Mouse (Mus musculus): Measurements from ENCODE around the gene Ifih1.

The Ifih1 gene

GRCm38 (mm10) chr2:62646014-62646645 lies at the start of gene Ifih1:
Gene Ifih1 (minus strand): TSS chr2:62646255.
- DNase-seq (ENCODE audit: low spot score in 2 of 2), result peak; percentile 75

- no peak for DNase-seq (ENCODE audit: low spot score in 2 of 2)
Observed at GRCm38 (mm10) chr2:62685934-62686333, 39.9 kb upstream of the Ifih1 start.

DNA sequence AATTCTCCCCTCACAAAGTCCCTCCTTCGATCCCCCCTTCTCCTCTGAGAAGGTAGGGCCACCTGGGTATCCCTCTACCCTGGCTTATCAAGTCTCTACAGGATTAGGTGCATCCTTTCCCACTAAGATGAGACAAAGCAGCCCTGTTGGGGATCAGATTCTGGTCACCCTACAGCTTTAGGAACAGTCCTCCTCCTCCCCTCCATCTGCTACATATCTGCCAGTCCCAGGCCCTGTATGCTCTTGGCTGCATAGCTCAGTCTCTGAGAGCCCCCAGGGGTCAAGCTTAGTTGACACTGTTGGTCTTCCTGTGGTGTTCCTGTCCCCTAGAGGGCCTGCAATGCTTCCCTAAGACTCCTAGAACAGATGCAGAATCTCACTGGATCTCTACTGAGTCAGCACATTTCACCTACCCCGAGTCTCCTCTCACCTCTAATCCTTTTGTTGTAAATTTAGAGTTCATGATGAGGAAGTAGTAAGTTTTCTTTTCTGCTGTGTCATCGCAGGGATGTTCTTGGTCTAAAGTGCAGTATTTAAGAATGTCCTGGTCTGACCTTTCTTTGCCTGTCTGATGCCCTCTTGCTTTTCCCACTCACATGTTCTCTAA lies 39.0 kb upstream of the Ifih1 start:
- no peak for DNase-seq (ENCODE audit: low spot score in 2 of 2)

- peak; percentile 13 to 53 for DNase-seq (ENCODE audit: low spot score in 2 of 2)
Observed at GRCm38 (mm10) chr2:62681667-62682066, 35.6 kb upstream of the Ifih1 start.

DNA sequence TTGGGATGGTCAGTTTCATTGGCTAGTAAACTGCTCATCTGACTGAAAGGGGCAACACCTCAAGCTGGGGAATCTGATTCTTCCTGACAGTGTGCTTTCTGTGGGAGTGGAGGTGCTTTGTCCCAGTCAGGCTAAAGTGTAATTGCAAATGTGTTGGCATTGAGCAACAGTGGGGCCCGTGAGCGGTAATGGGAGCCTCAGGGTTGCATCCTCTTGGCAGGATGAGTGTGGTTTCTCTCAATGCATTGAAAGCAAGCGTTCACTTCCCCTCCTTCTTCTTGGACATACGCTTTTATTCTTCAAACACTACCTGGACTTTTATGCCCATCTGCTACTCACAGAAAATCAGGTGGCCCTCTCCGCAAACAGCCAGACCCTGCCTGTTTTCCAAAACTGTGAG lies 26.7 kb upstream of the Ifih1 start:
- no peak for DNase-seq (ENCODE audit: low spot score in 2 of 2)

DNA sequence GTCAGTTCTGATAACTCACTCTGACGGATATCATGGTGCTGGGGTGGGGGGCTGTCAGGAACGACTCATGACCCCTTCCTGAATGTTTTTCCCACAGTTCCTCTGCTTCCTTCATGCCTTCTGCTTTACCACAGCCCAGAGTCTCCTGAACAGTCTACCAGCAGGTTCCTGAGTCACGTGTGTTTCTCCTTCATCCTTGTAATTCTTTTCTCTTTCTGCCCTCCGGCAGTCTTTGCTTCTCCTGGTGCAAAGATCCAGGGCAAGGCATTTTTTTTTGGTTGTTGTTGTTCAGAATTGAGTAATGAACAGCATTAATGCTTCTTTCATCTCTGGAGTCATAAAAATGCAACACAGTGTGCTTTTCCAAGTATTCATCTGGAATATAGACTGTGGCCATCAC lies 24.7 kb upstream of the Ifih1 start:
- DNase-seq (ENCODE audit: low spot score in 2 of 2), result no peak

- DNase-seq (ENCODE audit: low spot score in 2 of 2), result no peak
Observed at GRCm38 (mm10) chr2:62670301-62670700, 24.2 kb upstream of the Ifih1 start.

DNA sequence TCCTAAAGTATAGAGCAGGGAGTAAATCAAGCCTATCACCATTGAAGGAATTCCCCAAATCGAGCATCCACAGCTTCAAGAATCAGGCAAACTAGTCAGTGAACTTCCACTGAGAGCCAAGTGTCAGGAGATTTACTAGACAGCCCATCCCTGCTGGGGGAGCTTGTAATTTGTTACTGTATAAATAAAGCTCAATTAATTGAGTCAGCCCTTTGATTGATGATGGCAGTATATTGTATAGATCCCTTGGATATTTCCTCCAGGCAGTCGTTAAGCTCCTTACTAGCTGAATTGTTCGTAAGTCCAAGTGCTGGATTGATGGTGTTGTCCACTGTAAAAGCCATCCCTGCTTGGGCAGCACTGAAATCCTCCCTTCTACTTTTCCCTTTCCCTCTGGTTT lies 23.8 kb upstream of the Ifih1 start:
- DNase-seq (ENCODE audit: low spot score in 2 of 2), result no peak

DNA sequence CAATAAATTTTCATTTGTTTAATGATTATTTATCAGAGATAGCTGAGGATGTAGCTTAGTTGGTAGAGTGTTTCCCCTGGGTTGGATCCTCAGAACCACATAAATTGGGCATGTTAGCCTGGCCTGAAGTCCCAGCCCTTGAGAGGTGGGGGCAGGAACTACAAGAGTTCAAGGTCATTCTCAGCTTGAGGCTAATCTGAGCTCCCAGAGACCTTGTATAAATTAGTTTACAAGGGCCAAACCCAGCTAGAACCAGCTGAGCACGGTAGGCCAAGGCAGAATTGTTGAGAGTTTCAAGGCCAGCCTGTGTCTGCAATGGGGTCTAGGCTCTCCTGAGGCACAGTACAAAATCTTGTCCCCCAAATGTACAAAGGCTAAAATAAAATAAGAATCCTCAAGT lies 19.5 kb upstream of the Ifih1 start:
- no peak for DNase-seq (ENCODE audit: low spot score in 2 of 2)

DNA sequence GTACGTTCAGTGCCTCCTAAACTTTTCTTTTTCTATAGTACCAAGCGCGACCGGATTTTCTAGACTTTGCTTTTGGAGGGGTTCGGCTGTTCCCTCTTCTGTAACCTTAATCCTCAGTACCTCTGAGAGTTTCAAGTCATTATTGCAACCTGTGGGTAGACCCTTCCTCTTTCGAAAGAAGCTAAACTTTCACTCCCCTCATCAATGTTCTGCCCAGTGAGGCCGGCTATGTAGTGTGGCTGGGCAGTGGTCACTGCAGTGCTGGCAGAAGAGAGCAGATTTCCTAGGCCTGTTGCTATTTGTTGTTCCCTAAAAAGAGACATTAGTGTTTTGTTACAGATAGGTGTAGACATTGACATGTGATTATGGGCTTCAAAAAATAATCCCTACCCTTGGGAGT lies 18.8 kb upstream of the Ifih1 start:
- DNase-seq (ENCODE audit: low spot score in 2 of 2), result no peak

- peak; percentile 58 to 73 for DNase-seq (ENCODE audit: low spot score in 2 of 2)
Observed at GRCm38 (mm10) chr2:62664135-62664670, 18.1 kb upstream of the Ifih1 start, which contains the start of gene Gca. Gene Gca (plus strand): TSS chr2:62664285.

DNA sequence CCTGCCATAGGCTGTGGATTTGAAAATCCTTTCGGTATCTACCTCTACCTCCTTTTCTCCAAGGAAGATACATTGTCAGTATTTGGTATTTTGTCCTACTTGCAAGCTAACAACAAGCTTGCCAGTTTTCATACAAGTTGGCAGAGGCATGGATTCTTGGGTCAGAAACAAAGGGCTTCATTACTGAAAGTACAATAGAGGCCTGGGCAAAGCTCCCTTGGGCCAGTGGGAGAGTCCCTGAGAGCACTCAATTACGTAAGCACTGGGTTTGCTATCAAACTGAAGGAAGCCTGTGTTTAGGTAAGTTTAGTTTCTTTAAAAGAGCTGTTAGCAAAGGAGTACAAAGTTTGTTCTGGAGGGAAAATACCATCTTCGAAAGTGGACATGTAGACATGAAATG lies 16.5 kb upstream of the Ifih1 start:
- no peak for DNase-seq (ENCODE audit: low spot score in 2 of 2)

DNA sequence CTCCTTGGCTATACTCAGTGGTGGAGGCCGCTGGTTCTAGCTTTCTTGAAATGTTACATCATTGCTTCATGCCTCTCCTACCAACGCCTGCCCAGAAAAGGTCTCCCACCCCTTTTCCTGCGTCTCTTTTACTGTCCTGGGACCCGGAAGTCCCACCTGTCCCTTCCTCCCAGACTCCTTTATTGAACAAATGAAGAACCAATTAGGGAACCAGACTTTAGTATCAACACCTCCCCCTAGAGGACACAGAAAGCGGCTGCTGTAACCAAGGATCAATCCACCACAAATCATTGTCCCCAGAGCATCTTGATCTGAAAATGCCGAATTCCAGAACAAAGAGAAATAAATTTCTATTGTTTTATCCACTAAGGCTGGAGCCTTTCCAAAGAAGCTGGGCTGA lies 14.5 kb upstream of the Ifih1 start:
- no peak for DNase-seq (ENCODE audit: low spot score in 2 of 2)

DNA sequence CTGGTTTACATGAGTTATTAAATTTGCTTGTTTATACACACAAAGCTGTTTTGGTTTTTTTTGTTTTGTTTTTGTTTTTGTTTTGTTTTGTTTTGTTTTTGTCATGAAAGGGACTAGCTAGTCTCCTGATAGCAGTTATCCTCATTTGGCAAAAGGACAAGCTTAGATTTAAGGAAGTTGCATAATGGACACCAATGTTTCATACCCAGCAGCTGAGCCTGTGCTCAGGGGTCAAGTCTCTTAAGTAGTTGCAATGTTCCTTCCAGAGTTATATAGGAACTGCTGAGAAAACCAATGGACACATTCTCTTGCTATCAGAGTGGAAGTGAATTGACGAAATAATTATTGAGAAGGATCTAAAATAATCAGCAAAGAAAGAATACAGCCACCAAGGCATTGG lies 10.0 kb upstream of the Ifih1 start:
- DNase-seq (ENCODE audit: low spot score in 2 of 2), result no peak

DNA sequence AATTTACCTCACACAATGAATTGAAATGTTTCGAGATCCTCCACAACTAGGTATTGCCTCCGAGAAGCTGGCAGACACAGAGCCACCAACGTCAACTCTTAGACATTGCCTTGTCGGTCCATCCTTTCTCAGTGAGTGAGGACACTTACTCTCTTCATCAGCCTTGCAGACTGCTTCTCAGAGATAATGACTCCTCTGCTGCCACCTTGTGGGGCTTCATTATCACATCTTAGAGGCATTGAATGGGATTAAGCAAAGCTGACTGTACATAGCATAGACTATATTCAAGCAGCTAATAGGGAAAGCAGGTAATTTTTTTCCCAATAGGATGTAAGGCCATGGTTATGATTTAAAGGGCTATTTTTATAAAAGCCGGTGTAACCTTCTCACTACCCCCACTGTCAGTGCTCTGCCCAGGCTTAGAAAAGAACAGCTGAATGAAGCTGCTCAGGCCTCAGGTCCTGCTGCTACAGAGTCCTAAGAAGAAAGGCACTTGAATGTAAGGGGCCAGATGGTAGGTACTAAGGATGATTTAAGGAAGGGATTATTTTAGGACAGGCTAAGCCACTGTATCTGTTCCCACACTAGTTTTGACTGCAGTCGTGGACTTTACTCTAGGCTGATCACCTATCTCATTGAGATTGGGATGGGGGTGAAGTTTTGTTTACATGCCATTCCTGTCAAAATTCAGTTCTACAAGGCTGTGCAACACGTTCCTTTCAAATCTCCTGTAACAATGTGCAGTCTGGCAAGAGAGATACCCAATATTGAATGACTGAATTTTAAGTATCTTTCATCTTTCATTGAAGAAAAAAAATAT lies 8.7 kb upstream of the Ifih1 start:
- DNase-seq (ENCODE audit: low spot score in 2 of 2), result peak in 1 of 2 experiments; percentile 52

- no peak for DNase-seq (ENCODE audit: low spot score in 2 of 2)
Observed at GRCm38 (mm10) chr2:62652466-62652865, 6.4 kb upstream of the Ifih1 start.

- DNase-seq (ENCODE audit: low spot score in 2 of 2), result no peak
Observed at GRCm38 (mm10) chr2:62651890-62652289, 5.8 kb upstream of the Ifih1 start.

DNA sequence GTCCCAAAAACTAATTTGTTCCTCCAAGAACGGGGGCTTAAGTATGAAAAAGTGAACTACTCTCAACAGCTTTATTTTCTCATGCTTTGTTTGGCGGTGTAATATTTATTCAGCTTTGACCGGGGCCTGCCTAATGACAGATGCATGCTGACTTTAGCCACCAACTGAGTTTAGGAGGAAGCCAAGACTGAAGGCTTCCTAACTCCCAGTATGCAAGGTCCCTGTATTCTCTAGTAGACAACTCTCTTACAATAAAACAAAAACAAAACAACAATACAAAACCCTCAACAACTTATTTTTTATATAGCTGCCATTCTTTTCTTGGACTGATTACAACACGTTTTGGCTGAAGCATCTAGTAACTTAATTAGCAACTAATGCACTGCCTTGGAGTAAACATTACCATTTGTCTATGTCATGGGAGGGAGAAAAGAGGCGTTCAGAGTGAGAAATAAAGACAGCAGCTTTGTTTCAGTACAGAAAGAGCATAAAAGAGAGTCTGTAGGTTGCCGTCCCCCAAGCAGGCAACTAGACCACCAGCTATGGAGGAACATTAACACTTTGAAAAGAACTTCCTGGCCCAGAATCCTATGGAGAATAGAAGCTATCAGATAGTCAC lies 725 bp upstream of the Ifih1 start:
- DNase-seq (ENCODE audit: low spot score in 2 of 2), result peak; percentile 6 to 19

DNA sequence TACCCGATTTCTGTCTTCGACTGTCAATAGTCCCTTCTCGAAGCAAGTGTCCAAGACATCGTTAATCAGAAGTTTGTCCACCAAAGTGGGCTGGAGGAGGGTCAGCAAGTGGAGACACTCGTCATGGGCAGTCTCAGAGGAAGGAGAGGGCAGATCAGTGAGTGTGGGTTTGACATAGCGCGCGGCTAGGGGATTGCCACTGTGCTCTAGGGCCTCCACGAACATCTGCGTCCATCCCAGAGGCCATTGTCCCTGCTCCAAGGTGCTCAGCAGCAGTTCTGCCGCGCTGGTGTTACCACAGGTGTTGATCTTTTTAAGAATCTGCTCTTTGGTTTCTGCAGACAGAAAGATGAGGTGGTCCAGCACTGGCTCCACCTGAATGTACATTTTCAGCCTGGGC lies 580 bp downstream of the Ifih1 start:
- DNase-seq (ENCODE audit: low spot score in 2 of 2), result peak; percentile 18 to 24

GRCm38 (mm10) chr2:62644891-62645290 lies 1.2 kb downstream of the Ifih1 start:
- no peak for DNase-seq (ENCODE audit: low spot score in 2 of 2)

DNA sequence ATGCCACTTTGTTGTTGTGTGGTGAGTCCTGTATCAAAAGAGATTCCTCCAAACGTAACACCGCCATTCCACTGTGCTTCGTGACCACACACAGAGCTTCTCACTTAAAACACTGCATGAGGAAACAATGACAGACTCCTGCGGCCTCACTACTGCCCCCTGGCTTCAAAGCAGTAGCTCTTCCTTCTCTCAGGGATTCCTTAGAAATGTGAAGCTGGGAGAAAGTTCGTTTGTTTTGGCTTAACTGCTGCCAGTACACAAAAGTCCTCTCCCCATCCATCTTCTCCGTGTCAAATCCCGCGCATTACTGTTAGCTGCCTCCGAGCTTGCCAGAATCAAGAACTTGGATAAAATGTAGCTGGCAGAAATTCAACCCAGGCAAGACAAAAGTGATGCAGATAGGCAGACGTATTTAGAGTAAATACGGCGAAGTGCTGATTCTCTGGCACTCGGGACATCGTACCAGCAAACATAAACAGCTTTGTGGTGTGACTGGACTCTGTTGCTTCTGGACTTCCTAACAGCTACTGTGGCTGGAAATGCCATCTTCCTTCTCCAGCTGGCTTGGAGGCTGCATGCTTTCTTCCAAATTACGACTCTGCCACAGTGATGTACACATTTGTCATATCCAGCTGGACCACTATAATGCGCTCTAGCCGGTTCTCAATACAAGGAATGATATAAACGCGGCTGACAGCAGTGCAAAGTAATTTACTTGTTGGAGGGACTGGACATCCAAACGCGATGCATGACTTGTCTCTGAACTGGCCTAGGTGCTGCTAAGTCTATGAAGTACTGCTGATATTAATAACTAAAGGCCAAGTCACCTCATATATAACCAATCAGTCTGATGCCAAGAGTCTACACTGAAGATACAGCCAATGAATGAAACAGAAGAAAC lies 2.4 kb downstream of the Ifih1 start:
- DNase-seq (ENCODE audit: low spot score in 2 of 2), result peak; percentile 27 to 40

Measured in heart, adult 9 months (tissue).